Mouse (Mus musculus) brown adipose tissue, adult 24 weeks (tissue): ENCODE results near the gene Fbxl19. TPM values are rescaled to one million over a fixed set of nuclear protein-coding genes. Genes with fewer than 3 reads are reported as not detected.
A peak's percentile ranks its signal among the peaks of the same experiment; 100 is the strongest.
"Not testable (repeated sequence)": the region's sequence is repeated elsewhere in the genome, so short reads cannot be mapped to it uniquely, and the experiment has no call there.

ENCODE experiments used
- H3K27ac ChIP-seq: fragments of 200-500 bp; replicated peaks from 2 replicates; pipeline ENCODE4 v1.5.1; 2012; ENCODE audit warnings: low read depth, mild to moderate bottlenecking, low read length
- H3K4me1 ChIP-seq: fragments of 200-500 bp; 2 replicates; pipeline ENCODE4 v1.6.1; 2012; ENCODE audit warnings: low read length, mixed read lengths; ENCODE audit not compliant: control insufficient read depth, insufficient read depth, insufficient read length
- H3K4me3 ChIP-seq: fragments of 200-500 bp; 2 replicates; pipeline ENCODE4 v1.5.1; 2012; ENCODE audit warnings: low read depth, mild to moderate bottlenecking, low read length, moderate library complexity; ENCODE audit not compliant: insufficient read depth
- polyA plus RNA-seq: library from polyadenylated mRNA; stranded (reverse); fragments of >200 nt; gene quantifications from 2 replicates; pipeline ENCODE4 v1.2.4, GENCODE M21; 2012; ENCODE audit not compliant: missing spikeins, insufficient read depth, insufficient read length

The Fbxl19 gene
- polyA plus RNA-seq, 1 experiment, result 3.2 TPM

DNA sequence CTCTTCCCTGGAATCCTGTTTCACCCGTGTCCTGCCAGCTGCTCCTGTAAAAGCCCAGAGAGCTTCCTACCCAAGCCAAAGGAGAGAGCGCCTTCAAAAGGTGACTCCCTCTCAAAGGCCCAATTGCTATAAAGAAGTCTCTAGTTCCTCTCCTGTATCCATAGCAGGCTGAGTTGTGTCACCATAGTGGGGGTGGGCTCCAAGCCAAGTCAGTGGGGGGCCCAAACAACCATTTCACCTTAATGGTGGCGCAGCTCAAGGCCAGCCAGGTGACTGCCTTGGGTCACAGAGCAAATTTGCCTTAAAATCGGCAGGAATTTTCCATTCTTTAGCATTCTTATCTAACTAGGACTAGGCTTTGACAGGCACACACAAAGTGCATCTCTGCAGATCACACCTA, 29.5 kb upstream of the Fbxl19 start:
- Histone ChIP-seq H3K4me3 (no peak overlapping the region), H3K27ac (no peak overlapping the region), H3K4me1 (no peaks in the 10 kb centered on the region; the same call in 1 of the 2 replicates)

DNA sequence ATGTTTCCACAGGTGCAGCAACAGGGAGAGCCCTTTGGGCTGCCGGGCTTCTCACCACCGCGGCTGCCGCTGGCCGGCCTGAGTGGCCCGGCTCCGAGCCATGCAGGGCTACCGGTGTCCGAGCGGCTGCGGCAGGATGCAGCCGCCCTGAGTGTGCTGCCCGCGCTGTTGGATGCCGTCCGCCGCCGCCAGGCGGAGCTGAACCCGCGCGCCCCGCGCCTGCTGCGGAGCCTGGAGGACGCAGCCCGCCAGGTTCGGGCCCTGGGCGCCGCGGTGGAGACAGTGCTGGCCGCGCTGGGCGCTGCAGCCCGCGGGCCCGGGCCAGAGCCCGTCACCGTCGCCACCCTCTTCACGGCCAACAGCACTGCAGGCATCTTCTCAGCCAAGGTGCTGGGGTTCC, 27.4 kb upstream of the Fbxl19 start:
- Histone ChIP-seq H3K4me1 (no peaks in the 10 kb centered on the region; the same call in 1 of the 2 replicates), H3K4me3 (peak overlapping the region; percentile 23), H3K27ac (no peak overlapping the region)

DNA sequence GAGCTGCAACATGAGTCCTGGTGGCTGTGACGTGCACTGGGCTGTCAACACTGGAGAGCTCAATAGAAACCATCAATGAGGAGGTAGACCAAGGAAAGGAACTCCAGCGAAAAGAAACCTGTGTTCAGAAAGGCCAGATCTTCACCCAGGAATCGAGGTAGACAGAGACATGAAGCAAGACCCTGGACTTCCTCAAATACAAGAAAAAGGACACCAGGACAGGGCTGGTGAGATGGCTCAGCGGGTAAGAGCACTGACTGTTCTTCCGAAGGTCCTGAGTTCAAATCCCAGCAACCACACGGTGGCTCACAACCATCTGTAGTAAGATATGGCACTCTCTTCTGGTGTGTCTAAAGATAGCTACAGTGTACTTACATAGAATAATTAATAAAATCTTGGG, 26.0 kb upstream of the Fbxl19 start:
- H3K27ac ChIP-seq, result no peak overlapping the region
- H3K4me1 ChIP-seq, result no peaks in the 10 kb centered on the region; the same call in 1 of the 2 replicates
- no peak overlapping the region for H3K4me3 ChIP-seq

DNA sequence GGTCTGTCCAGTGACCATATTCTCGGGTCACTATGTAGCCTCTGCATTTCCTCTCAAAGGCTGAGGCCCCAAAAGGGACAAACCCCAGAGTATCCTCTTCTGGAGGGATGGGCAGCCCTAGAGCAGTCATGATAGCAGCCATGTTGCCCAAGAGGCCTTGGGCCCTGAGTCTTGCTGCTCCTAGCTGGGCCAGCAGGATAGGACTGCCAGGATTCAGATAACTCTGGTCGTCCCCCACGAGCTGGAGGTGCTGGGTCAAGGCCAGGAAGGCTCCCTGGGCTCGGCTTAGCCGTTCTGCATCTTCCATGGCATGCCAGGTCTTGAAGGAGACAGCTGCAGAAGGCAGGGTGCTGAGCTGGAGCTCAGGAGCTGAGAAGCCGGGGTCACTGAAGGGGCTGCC, 25.1 kb upstream of the Fbxl19 start:
- Histone ChIP-seq H3K4me3 (no peak overlapping the region), H3K4me1 (no peaks in the 10 kb centered on the region; the same call in 1 of the 2 replicates), H3K27ac (no peak overlapping the region)

DNA sequence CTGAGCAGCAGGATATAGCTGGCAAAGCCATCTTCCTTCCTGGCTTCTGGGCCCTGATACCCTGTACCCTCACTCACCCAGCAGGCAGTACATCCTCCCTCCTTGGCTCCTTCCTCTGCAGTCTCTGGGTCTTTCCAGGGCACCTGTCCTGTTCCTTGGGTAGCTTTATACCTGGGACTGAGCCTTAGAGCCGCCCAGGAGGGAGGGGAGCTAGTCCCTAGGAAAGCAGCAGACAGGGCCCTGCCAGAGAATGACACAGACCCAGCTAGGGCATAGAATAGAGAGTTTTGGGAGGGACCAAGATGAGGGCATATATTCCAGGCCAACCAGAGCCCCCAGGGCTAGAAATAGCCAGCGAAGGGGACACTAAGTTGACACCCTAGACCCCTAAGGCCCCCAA, 18.9 kb upstream of the Fbxl19 start:
- H3K4me1 ChIP-seq, result no peaks in the 10 kb centered on the region
- no peak overlapping the region for H3K27ac ChIP-seq
- H3K4me3 ChIP-seq, result no peak overlapping the region

DNA sequence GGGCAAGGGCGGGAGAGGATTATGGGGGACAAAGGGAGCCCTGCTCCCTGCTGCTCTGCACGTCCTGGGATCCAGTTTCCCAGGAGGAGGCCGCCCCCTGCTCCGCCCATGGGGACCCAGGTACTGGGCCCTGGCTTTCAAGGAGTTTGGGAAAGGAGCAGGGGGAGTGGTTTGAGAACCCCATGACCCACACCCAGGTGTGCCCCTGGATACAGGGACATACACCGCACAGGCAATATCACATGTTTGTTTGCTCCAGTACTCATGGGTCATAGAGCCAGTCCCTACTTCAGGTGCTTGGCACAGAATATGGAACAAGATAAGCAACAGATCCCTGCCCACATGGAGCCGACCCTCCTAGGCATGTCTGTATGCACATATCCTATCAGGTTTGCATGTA, 18.4 kb upstream of the Fbxl19 start:
- H3K4me3 ChIP-seq, result no peak overlapping the region
- H3K27ac ChIP-seq, result no peak overlapping the region
- no peaks in the 10 kb centered on the region for H3K4me1 ChIP-seq

DNA sequence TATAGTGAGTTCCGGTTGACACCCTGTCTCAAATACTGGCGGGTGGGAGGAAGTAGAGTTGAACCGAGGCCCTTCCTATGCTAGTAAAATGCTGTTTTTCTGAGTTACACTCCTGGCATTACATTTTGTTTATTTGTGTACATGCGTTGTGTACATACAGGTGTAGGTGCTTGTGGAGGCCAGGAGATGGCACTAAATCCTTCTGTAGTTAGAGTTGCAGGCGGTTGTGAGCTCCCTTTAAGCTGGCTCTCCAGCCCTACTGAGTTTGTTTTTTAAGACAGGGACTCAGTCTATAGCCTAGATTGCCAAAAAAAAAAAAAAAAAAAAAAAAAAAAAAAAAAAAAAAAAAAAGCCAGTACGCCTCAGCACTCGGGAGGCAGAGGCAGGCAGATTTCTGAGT, 16.4 kb upstream of the Fbxl19 start:
- Histone ChIP-seq H3K27ac (no peak overlapping the region), H3K4me1 (no peaks in the 10 kb centered on the region), H3K4me3 (no peak overlapping the region)

DNA sequence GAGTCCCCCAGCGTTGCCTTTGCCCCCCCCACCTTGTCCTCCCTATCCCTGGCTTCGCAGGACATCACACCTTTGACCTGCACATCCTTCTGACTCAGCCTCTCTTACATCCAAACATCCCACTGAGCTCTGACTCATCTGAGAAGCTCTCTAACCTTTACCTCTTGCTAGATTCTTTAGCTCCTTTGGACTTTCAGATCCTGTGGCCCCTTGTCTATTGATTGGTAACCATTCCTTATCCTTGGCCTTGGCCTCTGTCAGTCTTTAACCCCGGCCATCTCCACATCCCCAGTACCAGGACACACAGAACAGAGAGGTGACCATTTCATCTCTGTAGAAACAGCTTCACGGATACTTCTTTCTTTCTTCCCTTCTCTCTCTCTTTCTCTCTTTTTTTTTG, 14.2 kb upstream of the Fbxl19 start:
- H3K4me1 ChIP-seq, result no peaks in the 10 kb centered on the region
- H3K4me3 ChIP-seq, result no peak overlapping the region
- no peak overlapping the region for H3K27ac ChIP-seq

DNA sequence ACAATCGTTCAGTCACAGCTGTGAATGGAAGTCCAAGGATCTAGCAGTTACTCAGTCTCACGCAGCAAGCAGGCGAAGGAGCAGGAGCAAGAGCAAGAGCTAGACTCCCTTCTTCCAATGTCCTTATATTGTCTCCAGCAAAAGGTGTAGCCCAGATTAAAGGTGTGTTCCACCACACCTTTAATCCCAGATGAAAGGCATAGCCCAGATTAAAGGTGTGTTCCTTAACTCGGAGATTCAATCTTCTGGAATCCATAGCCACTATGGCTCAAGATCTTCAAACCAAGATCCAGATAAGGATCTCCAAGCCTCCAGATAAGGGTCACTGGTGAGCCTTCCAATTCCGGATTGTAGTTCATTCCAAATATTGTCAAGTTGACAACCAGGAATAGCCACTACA, 12.3 kb upstream of the Fbxl19 start, which contains the start of gene Ctf2:
Gene Ctf2 (minus strand): TSS at position 101 of the 400 bp plus-strand sequence.
- not testable (repeated sequence) for H3K4me1 ChIP-seq, H3K27ac ChIP-seq, H3K4me3 ChIP-seq

DNA sequence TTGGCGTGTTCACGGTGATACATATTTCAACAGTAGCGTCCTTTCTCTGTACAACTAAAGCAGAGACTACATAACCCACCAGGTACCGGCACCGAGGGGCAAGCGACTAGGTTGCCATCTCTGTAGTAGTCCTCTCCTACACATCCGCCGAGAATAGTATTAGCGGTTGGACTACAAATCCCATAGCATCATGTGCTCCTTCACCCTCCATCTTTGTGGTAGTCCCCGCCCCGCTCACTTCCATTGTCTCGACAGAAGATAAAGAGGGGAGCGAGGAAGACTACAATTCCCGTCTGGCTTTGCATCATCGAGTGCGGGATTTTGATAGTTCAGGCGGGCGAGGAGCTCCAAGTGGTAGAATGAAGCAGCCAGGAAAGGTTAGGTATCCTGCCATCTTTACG, 908 bp downstream of the Fbxl19 start:
- Histone ChIP-seq H3K27ac (peak overlapping the region; percentile 81), H3K4me3 (peak overlapping the region; percentile 79), H3K4me1 (no peaks in the 10 kb centered on the region)

DNA sequence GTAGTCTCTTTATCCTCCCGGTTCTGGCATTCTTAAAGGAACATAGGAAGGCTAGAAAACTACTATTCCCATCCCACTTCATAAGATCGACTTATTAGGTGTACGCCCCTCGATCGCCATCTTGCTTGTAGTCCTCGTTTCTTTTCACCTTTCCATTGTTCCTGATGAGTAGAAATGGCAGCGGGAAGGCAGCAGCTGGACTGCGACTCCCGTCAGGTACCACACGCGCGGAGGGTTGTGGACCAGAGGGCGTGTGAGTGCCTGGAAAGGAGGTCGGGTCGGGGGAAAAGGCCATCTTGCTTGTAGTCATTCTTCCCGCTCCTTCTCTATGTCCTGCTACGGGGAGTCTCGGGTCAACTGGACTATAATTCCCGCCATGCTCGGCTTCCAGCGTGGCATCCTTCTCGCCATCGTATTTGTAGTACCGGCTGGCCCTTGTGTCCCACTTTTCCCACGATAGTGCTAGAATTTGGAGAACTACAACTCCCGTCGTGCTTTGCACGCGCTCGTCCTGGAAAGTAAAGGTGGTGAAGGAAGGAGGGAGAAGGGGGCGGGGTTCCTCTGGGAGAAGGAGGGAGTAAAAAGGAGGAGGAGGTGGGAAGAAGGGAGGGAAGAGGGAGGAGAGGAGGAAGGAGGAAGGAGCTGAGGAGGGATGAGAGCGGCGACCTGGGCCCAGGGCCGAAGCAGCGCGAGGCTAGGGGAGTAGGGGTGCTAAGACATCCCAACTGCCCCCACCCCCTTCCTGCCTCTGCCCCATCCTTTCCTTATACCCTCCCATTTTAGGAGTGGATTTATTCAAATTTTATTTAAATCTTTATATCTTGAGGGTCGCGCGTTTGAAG, 1.5 kb downstream of the Fbxl19 start:
- Histone ChIP-seq H3K4me3 (peak overlapping the region; percentile 79), H3K4me1 (no peaks in the 10 kb centered on the region), H3K27ac (peak overlapping the region; percentile 81)

DNA sequence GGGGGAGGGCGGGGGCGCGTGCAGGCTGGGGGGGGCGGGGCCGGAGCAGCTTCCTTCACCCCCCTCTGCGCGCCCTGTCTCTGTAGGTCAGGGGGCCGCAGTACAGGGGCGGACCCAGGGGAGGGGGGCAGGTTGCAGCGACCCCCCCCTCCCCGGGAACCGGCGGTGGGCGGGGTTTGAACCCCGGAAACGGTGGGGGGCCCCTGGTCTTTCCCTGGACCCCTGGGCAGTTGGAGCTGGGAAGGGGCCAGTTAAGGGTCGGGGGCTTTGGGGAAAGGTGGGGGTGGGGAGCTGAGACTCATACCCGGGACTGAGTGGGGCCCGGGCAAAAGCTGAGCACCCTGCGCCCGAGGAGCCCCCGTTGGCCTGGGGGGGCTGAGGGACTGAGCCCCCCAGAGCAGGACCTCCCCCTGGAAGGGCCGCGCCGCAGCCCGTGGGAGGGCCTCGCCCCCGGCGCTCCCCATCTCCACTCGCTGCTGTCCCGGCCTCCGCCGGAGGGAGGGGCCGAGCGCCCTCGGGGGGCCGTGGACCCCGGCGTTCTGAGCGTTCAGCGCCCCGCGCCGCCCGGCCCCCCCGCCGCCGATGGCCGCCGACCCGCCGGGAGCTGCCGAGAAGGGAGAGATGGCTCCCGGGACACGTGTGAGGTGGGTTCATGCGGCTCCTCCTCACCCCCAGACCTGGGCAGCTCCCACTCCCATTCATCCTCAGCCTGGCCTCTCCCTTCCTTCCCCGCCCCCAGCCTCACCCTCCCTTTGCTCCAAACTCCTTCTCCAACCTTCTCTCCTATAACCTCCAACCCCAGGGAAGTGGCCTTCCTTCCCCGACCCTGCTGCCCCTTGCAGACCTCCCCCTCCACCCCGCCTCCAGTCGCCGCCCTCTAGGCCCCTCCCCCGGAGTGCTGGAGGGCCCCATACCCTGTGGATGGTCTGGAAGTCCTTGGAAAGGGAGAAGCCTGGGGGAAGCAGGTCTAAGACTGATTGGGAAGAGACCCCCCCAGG, 2.5 kb downstream of the Fbxl19 start:
- Histone ChIP-seq H3K27ac (no peak overlapping the region), H3K4me1 (no peaks in the 10 kb centered on the region), H3K4me3 (peak overlapping the region; percentile 79)

DNA sequence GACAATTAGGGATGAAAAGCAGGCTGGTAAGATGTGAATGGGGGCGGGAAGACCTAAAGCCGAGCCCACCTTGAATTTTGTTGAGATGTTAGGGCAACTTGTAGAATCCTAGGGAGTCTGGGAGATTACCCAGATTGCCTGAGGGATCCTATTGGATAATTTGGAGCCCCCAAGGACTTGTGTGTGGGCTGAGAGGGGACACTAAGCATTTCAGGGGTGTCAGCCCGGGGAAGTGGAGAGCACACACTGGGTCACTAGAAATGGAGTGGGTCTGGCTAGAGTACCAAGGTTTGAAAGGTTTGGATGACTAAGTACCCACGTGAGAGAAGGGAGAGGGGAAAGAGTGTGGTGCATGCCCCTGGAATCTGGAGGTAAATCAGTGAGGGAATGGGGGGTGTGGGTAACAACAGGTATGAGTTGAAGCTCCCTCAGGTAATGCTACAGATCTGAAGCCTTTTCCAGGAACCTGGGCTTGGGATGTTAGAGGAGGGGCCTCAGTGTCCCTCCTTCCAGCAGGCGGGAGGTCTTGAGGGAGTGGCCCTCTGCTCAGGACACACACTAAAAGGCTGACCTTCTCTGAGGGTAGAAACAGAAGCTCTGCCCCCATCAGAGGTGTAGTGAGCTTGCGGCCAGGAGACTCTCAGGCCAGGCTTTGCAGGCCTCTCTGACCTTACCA, 3.4 kb downstream of the Fbxl19 start:
- Histone ChIP-seq H3K4me3 (no peak overlapping the region), H3K4me1 (no peaks in the 10 kb centered on the region), H3K27ac (no peak overlapping the region)

DNA sequence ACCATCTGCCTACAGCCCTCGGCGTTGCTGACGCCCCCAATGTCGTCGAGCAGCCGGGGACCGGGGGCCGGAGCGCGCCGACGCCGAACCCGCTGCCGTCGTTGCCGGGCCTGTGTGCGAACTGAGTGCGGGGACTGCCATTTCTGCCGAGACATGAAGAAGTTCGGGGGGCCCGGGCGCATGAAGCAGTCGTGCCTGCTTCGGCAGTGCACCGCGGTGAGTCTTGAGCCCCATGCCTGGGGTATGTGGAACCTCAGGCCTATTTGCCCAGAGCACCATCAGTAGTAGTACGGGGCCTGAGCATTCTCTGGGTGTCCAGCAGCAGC, 3.9 kb downstream of the Fbxl19 start:
- Histone ChIP-seq H3K27ac (no peak overlapping the region), H3K4me1 (no peaks in the 10 kb centered on the region), H3K4me3 (no peak overlapping the region)
